Mouse (Mus musculus) urinary bladder, postnatal 0 days (tissue): ENCODE data around the gene Scgb1b3. TPM values are rescaled to one million over a fixed set of nuclear protein-coding genes. Genes with fewer than 3 reads are reported as not detected.

ENCODE experiments used
- polyA plus RNA-seq: library from polyadenylated mRNA; unstranded; fragments of >200 nt; fragmentation: Nextera tagmentation; extraction: Ambion mirVana; gene quantifications from 2 replicates; pipeline ENCODE4 v1.2.1, GENCODE M21; 2015

Gene Scgb1b3
- not detected in 2 replicates for polyA plus RNA-seq

DNA sequence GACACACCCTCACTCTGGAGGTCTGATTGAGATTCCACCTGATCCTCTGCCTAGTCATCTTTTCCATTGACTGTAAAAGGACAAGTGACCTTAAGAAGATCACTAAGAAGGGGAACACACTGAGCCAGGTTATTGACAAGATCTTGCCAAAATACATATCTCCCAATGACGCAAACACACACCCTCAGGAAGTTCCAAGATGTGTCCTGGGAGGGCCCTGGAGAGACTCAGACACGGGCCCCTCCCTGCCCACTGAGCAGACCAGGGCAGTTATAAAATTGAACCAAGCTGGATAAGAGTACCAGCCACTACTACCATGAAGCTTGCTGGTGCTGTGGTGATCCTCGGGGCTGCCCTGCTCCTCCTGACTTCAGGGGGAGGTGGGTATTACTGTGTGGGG lies at the start of gene Scgb1b3:
Gene Scgb1b3, plus strand, starts transcription at position 301 of the 400 bp plus-strand sequence.

DNA sequence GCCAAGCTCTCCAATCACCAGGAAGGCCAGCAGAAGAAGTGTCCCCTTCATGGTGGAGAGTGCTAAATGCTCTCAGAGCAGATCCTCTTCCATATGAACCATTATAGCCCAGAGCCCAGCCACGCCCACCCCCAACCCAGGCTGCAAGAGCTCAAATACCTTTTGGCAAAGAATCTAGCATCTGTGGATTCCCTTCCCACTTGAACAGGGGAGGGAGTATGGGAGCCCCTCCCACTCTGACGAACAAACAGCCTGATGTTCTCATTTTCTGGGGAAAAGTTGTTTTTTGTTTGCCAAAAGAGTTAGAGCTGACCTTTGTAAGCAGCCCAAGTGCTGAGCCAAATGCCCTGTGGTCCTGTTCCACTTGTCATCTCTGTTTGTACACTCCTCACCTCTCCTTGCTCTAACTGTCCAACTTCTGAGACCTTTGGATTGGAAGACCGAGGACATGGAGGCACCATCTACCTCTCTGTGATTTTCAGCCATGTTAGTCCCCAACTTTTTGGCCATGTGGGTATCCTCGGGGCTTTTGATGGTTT lies 13.3 kb upstream of the Scgb1b3 start, which contains the start of gene Scgb2b3:
Gene Scgb2b3, minus strand, starts transcription at position 51 of the 539 bp plus-strand sequence.

Other genes with a start within 250 kb of the Scgb1b3 start
- 9.4 and 10.4 TPM in 2 replicates for gene Scn1b, start 248.6 kb upstream of the Scgb1b3 start, polyA plus RNA-seq
- gene Gramd1a, start 219.7 kb upstream of the Scgb1b3 start, polyA plus RNA-seq, result 30.1 and 32.6 TPM in 2 replicates
- not detected in 2 replicates for gene Scgb2b2, start 85.1 kb upstream of the Scgb1b3 start, polyA plus RNA-seq
- gene Scgb1b2, start 83.8 kb upstream of the Scgb1b3 start, polyA plus RNA-seq, result not detected in 2 replicates
- gene Scgb2b3, start 13.5 kb upstream of the Scgb1b3 start, polyA plus RNA-seq, result not detected in 2 replicates